Mouse (Mus musculus): ENCODE data around the gene Syt2. TPM values are rescaled to one million over a fixed set of nuclear protein-coding genes. Genes with fewer than 3 reads are reported as not detected.
A peak's percentile ranks its signal among the peaks of the same experiment; 100 is the strongest.

Syt2 gene
- total RNA-seq, 2 experiments from 2014 or later = 21.2 to 21.9 TPM

DNA sequence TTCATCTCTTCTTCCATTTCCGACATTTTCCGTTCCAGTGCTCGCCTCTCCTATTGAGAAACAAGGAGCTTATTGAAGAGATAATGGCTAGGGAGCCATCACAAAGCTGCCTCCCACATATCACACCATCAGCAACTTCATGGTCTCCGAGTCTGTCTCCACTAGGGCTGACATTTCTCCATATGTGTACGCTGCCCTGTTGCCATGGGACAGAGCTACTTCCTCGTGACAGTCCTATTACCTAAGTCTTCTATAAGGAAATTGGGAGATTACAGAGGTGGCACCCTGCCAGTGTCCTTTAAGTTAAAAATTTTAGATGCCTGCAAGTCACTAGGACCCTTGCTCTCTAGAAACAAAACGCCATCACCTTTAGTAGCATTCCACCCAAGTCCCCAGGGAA, 125.5 kb downstream of the Syt2 start:
- DNase-seq (ENCODE audit: low spot score in 2 of 2) = no peak

- DNase-seq (ENCODE audit: low spot score in 2 of 2) = no peak
Measured at GRCm38 (mm10) chr1:134772821-134773220, 126.3 kb downstream of the Syt2 start.

DNA sequence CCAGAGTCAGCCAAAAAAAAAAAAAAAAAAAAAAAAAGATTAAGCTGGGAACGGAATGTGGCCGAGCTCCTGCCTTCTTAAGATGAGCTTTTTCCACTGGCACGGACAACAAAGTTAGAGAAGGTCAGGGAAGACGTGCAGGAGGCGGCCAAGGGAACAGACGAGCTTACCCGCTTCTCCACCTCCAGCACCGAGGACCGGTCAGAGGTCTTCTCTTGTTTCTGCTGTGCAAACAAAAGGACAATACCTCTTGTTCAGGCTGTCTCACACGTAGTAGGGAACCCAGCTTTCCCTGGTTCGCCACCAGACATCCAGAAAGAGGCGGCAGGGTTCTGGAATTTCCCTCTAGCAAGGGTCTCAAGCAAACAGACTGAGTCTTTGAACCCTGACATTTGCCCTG, 126.8 kb downstream of the Syt2 start:
- no peak for DNase-seq (ENCODE audit: low spot score in 2 of 2)

GRCm38 (mm10) chr1:134774247-134774646, 127.8 kb downstream of the Syt2 start:
- no peak for DNase-seq (ENCODE audit: low spot score in 2 of 2)

DNA sequence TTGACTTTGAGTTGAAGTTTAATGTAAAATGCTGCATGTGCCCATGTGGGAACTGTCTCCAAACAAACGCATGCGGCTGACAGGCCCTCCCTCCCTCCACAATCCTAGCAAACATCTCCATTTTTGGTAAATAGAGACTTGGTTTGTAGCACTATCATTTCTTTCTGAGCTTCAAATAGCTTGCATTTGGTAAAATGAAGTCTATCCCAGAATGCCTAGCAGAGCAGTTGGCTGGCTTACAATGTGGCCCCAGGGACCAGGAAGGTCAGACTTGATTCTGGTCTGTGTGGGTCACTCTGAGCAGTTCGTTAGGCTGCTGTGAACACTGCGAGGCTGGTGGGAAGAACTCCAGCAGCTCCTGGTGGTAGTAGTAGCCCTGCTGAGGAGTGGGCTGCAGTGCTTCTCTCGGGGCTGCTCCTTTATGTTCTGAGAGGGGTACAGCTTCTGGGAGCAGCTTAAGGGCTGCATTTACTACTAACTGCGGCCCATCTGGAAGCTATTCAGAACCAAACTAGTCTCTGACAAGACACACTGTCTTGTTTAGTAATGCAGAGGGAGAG, 128.3 kb downstream of the Syt2 start:
- DNase-seq (ENCODE audit: low spot score in 2 of 2) = no peak

GRCm38 (mm10) chr1:134775631-134776030, 129.2 kb downstream of the Syt2 start:
- no peak for DNase-seq (ENCODE audit: low spot score in 2 of 2)

- no peak for DNase-seq (ENCODE audit: low spot score in 2 of 2)
Measured at GRCm38 (mm10) chr1:134777201-134777885, 130.9 kb downstream of the Syt2 start.

DNA sequence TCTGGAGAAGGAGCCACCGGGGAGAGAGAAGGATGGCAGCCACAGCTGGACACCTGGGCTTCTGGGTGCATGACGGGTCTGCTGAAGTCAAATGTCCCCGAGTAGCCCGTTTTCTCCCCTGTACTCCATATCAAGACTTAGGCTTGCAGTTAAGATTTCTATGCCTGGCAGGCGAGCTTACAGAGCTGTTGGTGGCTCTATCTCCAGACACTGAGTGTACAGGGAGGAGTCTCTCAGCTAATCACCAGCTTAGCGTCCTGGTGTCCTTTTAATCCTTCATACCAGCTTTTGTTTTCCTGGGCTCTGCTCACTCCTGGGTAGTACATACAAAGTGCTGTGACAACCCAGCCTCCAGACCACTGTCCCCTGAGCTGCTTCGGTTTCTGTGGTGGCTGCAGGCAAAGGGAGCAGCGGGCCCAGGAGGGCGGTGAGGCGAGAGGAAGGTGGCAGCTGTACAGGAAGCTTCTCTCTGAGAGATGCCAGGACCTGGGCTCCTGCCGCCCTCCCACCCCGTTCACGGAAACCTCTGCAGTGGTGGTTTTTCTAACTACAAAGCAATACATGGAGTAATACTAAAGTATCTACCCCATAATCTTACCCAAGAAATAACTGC, 131.6 kb downstream of the Syt2 start:
- DNase-seq (ENCODE audit: low spot score in 2 of 2) = no peak

DNA sequence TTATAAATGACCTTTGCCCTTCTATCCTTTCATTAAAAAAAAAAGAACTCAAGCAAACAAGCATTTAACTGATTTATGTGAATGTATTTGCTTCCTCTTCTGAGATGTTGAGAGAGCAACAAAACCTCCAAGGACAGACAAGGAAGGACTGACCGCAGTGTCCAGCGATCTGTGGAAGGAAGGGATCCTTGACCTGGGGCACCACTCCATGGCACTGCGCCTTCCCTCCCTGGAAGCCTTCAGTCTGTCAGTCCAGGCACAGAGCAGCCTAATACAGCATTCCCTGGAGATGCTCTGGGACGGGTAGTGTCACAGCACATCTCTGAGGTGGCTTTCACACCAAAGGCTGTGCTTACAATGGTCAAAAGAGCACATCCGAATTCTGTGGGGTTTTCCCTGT, 136.3 kb downstream of the Syt2 start:
- DNase-seq (ENCODE audit: low spot score in 2 of 2) = no peak

GRCm38 (mm10) chr1:134783958-134784357, 137.5 kb downstream of the Syt2 start:
- DNase-seq (ENCODE audit: low spot score in 2 of 2) = no peak

- DNase-seq (ENCODE audit: low spot score in 2 of 2) = no peak
Measured at GRCm38 (mm10) chr1:134784481-134784880, 138.0 kb downstream of the Syt2 start.

- no peak for DNase-seq (ENCODE audit: low spot score in 2 of 2)
Measured at GRCm38 (mm10) chr1:134784911-134785310, 138.4 kb downstream of the Syt2 start.

- DNase-seq (ENCODE audit: low spot score in 2 of 2) = no peak
Measured at GRCm38 (mm10) chr1:134788096-134788495, 141.6 kb downstream of the Syt2 start.

GRCm38 (mm10) chr1:134790716-134791439, 144.4 kb downstream of the Syt2 start:
- DNase-seq (ENCODE audit: low spot score in 2 of 2) = no peak

DNA sequence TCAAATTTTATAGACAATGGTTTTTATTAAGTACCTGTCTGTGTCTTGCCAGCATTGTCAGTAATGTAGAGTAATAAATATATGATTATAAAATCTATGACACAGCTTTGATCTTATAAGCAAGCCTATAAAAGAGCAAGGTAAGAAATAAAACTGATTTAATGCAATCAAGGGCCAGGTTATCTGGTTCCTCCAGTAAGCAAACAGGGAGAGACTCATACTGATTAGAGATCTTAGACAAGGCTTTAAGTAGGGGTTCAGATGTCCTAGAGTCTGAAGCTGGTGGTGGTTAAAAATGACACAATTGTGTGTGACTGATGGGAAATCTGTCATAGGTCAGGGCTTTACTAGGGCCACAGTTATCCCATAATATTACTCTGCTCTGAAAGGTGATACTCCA, 145.0 kb downstream of the Syt2 start:
- no peak for DNase-seq (ENCODE audit: low spot score in 2 of 2)

DNA sequence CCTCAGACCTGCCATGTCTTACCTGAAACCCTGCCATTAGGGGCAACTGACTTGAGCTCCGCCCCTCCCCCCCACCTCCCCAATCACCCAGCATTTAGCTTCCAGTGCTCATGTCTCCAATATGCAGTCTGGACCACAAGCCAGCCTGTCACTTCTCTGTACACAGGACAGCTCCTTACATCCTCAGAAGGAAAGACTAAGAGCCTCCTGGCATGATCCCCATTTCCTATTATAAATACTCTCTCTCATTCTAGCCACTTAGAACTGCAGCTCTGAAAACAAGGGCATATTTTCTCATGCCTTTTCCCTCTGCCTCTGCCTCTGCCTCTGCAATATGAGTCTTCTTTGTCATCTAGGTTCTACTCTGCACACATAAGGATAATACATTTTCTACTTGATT, 149.6 kb downstream of the Syt2 start:
- no peak for DNase-seq (ENCODE audit: low spot score in 2 of 2)

- DNase-seq (ENCODE audit: low spot score in 2 of 2) = peak in 1 of 2 experiments; percentile 41
Measured at GRCm38 (mm10) chr1:134796536-134796935, 150.1 kb downstream of the Syt2 start.

GRCm38 (mm10) chr1:134801758-134802157, 155.3 kb downstream of the Syt2 start:
- DNase-seq (ENCODE audit: low spot score in 2 of 2) = no peak

DNA sequence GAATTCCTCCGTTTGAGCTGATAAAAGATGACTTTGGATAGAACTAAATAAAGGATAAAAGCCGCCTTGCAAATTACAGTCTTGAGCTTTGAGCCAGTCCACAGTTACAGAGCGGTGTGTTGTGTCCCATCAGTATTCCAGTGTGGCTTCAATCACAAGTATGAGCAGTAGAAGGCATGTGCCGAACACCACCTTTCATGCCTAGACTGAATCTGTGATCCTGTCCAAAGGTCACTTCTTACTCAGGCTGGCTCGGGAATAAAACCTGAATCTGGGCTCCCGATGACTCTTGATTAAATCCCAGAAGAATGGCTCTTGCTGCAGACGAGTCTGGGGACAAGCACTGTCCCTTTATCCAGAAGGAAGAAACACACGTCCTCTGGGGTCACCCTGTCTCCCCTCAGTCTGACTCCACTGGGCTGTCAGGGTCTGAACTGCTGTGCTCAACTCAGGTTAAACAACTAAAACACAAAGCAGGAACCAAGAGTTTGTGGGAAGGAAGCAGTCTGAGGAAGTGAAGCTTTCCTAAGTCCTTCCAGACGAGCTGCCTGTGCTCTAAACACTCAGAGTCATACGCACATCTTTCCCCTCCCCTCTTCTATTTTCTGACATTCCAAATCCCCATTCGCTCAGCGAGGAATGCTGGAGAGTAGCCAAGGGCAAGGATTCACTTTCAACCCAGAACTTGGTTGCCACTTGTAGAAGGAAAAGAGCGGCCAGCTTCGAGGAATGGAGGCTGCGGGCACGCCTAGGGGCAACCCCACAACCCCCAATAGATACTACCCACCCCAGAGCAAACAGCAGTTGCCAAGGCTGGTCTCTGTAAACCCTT, 157.0 kb downstream of the Syt2 start:
- DNase-seq (ENCODE audit: low spot score in 2 of 2) = no peak

GRCm38 (mm10) chr1:134804373-134804772, 157.9 kb downstream of the Syt2 start:
- no peak for DNase-seq (ENCODE audit: low spot score in 2 of 2)

- DNase-seq (ENCODE audit: low spot score in 2 of 2) = no peak
Measured at GRCm38 (mm10) chr1:134805471-134805870, 159.0 kb downstream of the Syt2 start.
